Comparison of ENCODE assay signal across 8 mouse cellular contexts in genomic region chr3:38396760-38397614, GRCm38 (mm10).
DNase-seq lines count a peak whose midpoint lies in the region; ATAC-seq lines count a peak whose summit lies in the region.

No protein-coding gene starts in this region.

- H3K27ac ChIP-seq in heart, embryonic 16.5 days (ENCODE audit: low read length), result no peak overlapping the region
- 0 out of 2 replicates have a peak overlapping the region, but pooled peaks have one; percentile 19 for H3K27ac ChIP-seq in hindbrain, embryonic 13.5 days
- peak overlapping the region; percentile 17; the same call in 1 of the 2 replicates for H3K27ac ChIP-seq in midbrain, embryonic 16.5 days (ENCODE audit: low read length)

- no peaks in the 10 kb centered on the region; the same call in none of the 2 replicates for H3K27me3 ChIP-seq in heart, embryonic 16.5 days (ENCODE audit: control insufficient read depth, insufficient read depth, low read length)
- peaks cover 12% of the 10 kb centered on the region; the same call in 1 of the 2 replicates for H3K27me3 ChIP-seq in hindbrain, embryonic 13.5 days
- H3K27me3 ChIP-seq in midbrain, embryonic 16.5 days (ENCODE audit: control insufficient read depth, insufficient read depth, low read depth, low read length), result no peaks in the 10 kb centered on the region

- H3K4me2 ChIP-seq in heart, embryonic 16.5 days (ENCODE audit: low read depth, low read length), result peak overlapping the region; percentile 63
- H3K4me2 ChIP-seq in hindbrain, embryonic 13.5 days, result peak overlapping the region; percentile 55
- H3K4me2 ChIP-seq in midbrain, embryonic 16.5 days (ENCODE audit: low read length), result peak overlapping the region; percentile 62

- peak overlapping the region; percentile 42 for H3K4me3 ChIP-seq in heart, embryonic 16.5 days (ENCODE audit: low read length)
- H3K4me3 ChIP-seq in hindbrain, embryonic 13.5 days, result peak overlapping the region; percentile 30
- H3K4me3 ChIP-seq in midbrain, embryonic 16.5 days (ENCODE audit: low read depth, low read length), result peak overlapping the region; percentile 33

- no peak for DNase-seq in heart, postnatal 4 days
- DNase-seq in cerebellum, postnatal 25 days, result peak; percentile 47 to 54
- DNase-seq in c-Kit-positive CD71-positive TER-119-positive erythroid progenitor cells, embryonic 14.5 days (ENCODE audit: low spot score), result no peak
- no peak for DNase-seq in thymus, postnatal 25 days

- no peaks in the 10 kb centered on the region for H3K9me3 ChIP-seq in heart, embryonic 16.5 days (replicated peaks; ENCODE audit: control insufficient read depth, low read length)
- H3K9me3 ChIP-seq in hindbrain, embryonic 13.5 days, result no peaks in the 10 kb centered on the region
- no peaks in the 10 kb centered on the region for H3K9me3 ChIP-seq in midbrain, embryonic 16.5 days (replicated peaks; ENCODE audit: control insufficient read depth, low read length, poor library complexity, severe bottlenecking)

- no peaks in the 10 kb centered on the region for H3K36me3 ChIP-seq in heart, embryonic 16.5 days (ENCODE audit: control insufficient read depth, insufficient read depth)
- no peaks in the 10 kb centered on the region for H3K36me3 ChIP-seq in hindbrain, embryonic 13.5 days
- H3K36me3 ChIP-seq in midbrain, embryonic 16.5 days (ENCODE audit: control insufficient read depth, insufficient read depth, low read length), result no peaks in the 10 kb centered on the region

- 7% methylated on average over 20 of the region's 20 CpGs for WGBS in heart, embryonic 16.5 days
- WGBS in hindbrain, embryonic 13.5 days, result 2% methylated on average over 20 of the region's 20 CpGs
- 3% methylated on average over 20 of the region's 20 CpGs for WGBS in midbrain, embryonic 16.5 days

- ATAC-seq in heart, embryonic 16.5 days (replicated peaks; ENCODE audit: extremely low read depth, insufficient read depth, low FRiP score), result no peak
- ATAC-seq in hindbrain, embryonic 13.5 days (ENCODE audit: low FRiP score), result peak; percentile 73
- peak; percentile 89 for ATAC-seq in midbrain, embryonic 16.5 days
- no peak for ATAC-seq in megakaryocyte progenitor cell, adult 5-6 weeks (replicated peaks; ENCODE audit: poor library complexity)

- H3K4me1 ChIP-seq in heart, embryonic 16.5 days (ENCODE audit: control insufficient read depth, insufficient read depth, low read length), result no peaks in the 10 kb centered on the region
- peaks cover 14% of the 10 kb centered on the region for H3K4me1 ChIP-seq in hindbrain, embryonic 13.5 days (replicated peaks)
- peaks cover 13% of the 10 kb centered on the region for H3K4me1 ChIP-seq in midbrain, embryonic 16.5 days (ENCODE audit: control insufficient read depth, insufficient read depth, low read length)

- H3K9ac ChIP-seq in heart, embryonic 16.5 days (ENCODE audit: low read length), result 0 out of 2 replicates have a peak overlapping the region, but pooled peaks have one; percentile 18
- peak overlapping the region; percentile 60 for H3K9ac ChIP-seq in hindbrain, embryonic 13.5 days
- peak overlapping the region; percentile 44 for H3K9ac ChIP-seq in midbrain, embryonic 16.5 days (ENCODE audit: low read depth, low read length)

Comparison
In these comparisons a context has a peak if more than half of its experiments do, and no peak if none do; other contexts are left out.
1. ATAC-seq: peak in hindbrain, embryonic 13.5 days (single experiment) and midbrain, embryonic 16.5 days (single experiment); none in heart, embryonic 16.5 days (single experiment) and megakaryocyte progenitor cell, adult 5-6 weeks (single experiment).
2. DNase-seq: peak in cerebellum, postnatal 25 days (2 of 2); none in heart, postnatal 4 days (single experiment), c-Kit-positive CD71-positive TER-119-positive erythroid progenitor cells, embryonic 14.5 days (single experiment) and thymus, postnatal 25 days (single experiment).
3. Peak in every context shown above with its lines, with median percentiles within 50 percentile points of each other: H3K4me2 ChIP-seq, H3K4me3 ChIP-seq and H3K9ac ChIP-seq.